Mouse (Mus musculus) liver, embryonic 14.5 days (tissue): ENCODE data around the gene Ninj2. TPM values are rescaled to one million over a fixed set of nuclear protein-coding genes. Genes with fewer than 3 reads are reported as not detected.

Experiments used
- ATAC-seq: fragments of 200-750 bp; cut with Nextera tagmentation; 2 replicates; pipeline ENCODE4 v1.8.0; 2017; ENCODE audit warnings: moderate number of reproducible peaks, mild to moderate bottlenecking, moderate library complexity; ENCODE audit not compliant: insufficient read depth
- DNase-seq, 3 experiments: peaks; one replicate each; pipeline ENCODE4 v3.0.0-alpha.2; 2012 to 2013; ENCODE audit warnings: low read depth in 3 of 3, low spot score in 3 of 3
- H3K27ac ChIP-seq: fragments of 300-500 bp; sonication (generic); 2 replicates; pipeline ENCODE4 v1.5.1; 2014; ENCODE audit warnings: moderate library complexity, mild to moderate bottlenecking, control low read depth, inconsistent platforms
- H3K27me3 ChIP-seq: fragments of 300-500 bp; sonication (generic); 2 replicates; pipeline ENCODE4 v1.6.1; 2014; ENCODE audit warnings: mild to moderate bottlenecking, low read length, moderate library complexity; ENCODE audit not compliant: control insufficient read depth, insufficient read depth
- H3K36me3 ChIP-seq: fragments of 300-500 bp; sonication (generic); replicated peaks from 2 replicates; pipeline ENCODE4 v1.6.1; 2014; ENCODE audit warnings: low read depth; ENCODE audit not compliant: control insufficient read depth, insufficient read depth
- H3K4me1 ChIP-seq, 2 experiments: fragments of 200-500 bp in 1 of 2; fragments of 300-500 bp in 1 of 2; sonication (generic) in 1 of 2; replicated peaks; 2 replicates each; pipeline ENCODE4 v1.6.1; 2012 to 2014; ENCODE audit warnings: antibody characterized with exemption in 1 of 2, inconsistent platforms in 1 of 2, low read length in 1 of 2; ENCODE audit not compliant: control insufficient read depth in 2 of 2, insufficient read depth in 2 of 2
- H3K4me2 ChIP-seq: fragments of 300-500 bp; sonication (generic); 2 replicates; pipeline ENCODE4 v1.6.1; 2014; ENCODE audit warnings: low read depth, mild to moderate bottlenecking, control low read depth, moderate library complexity
- H3K4me3 ChIP-seq, 2 experiments: fragments of 200-500 bp in 1 of 2; fragments of 300-500 bp in 1 of 2; sonication (generic) in 1 of 2; 2 replicates each; pipeline ENCODE4 v1.5.1; 2012 to 2014; ENCODE audit warnings: low read depth in 2 of 2, low read length in 2 of 2, mild to moderate bottlenecking in 2 of 2, control low read depth in 1 of 2, inconsistent platforms in 1 of 2, moderate library complexity in 1 of 2; ENCODE audit not compliant: insufficient read depth in 1 of 2
- H3K9ac ChIP-seq: fragments of 300-500 bp; sonication (generic); replicated peaks from 2 replicates; pipeline ENCODE4 v1.6.1; 2014; ENCODE audit warnings: mild to moderate bottlenecking, control low read depth, moderate library complexity
- H3K9me3 ChIP-seq: fragments of 300-500 bp; sonication (generic); 2 replicates; pipeline ENCODE4 v1.6.1; 2016; ENCODE audit warnings: low read length, mixed read lengths; ENCODE audit not compliant: control insufficient read depth
- CTCF ChIP-seq: IDR thresholded peaks from 2 replicates; pipeline ENCODE4 v1.5.1; 2016; ENCODE audit warnings: antibody characterized with exemption, low read depth, control low read depth
- EP300 ChIP-seq: IDR thresholded peaks from 2 replicates; pipeline ENCODE4 v1.6.1; 2016; ENCODE audit warnings: antibody characterized with exemption, low read depth
- WGBS: fragments of 180-500 bp; shearing (Covaris S2); extraction: QIAGEN DNeasy Blood & Tissue Kit; methylation state at CpG from one replicate; pipeline ENCODE4 v1.1.7; 2014; ENCODE audit not compliant: insufficient replicate concordance; 5-methylcytosine and 5-hydroxymethylcytosine counted together
- polyA plus RNA-seq, 2 experiments: library from polyadenylated mRNA; depleted of rRNA in 1 of 2; stranded (reverse) in 1 of 2; unstranded in 1 of 2; fragments of >200 nt; fragmentation: Nextera tagmentation in 1 of 2; extraction: Ambion mirVana in 1 of 2; gene quantifications; 2 replicates each; pipeline versions ENCODE4 v1.2.1 to v1.2.3; 2012 to 2014

Gene Ninj2
- polyA plus RNA-seq, 2 experiments = 0.33 TPM; not detected in 1

GRCm38 (mm10) chr6:120159133-120159901, 66.2 kb downstream of the Ninj2 start:
- Histone ChIP-seq H3K4me2 (no peak overlapping the region), H3K36me3 (no peaks in the 10 kb centered on the region), H3K27ac (no peak overlapping the region), H3K4me3 (no peak overlapping the region), H3K27me3 (no peaks in the 10 kb centered on the region), H3K9ac (no peak overlapping the region), H3K4me1 (peaks cover 0 to 16% of the 10 kb centered on the region in 2 experiments; a peak in 2 of 4 replicates), H3K9me3 (no peaks in the 10 kb centered on the region)
- no peak for TF ChIP-seq CTCF
- no peak for TF ChIP-seq EP300
- 37% methylated on average over 9 of the region's 9 CpGs for WGBS
- DNase-seq (no peak), ATAC-seq (peak; percentile 14; the same call in 1 of the 2 replicates)

- 59% methylated on average over 6 of the region's 6 CpGs for WGBS
- TF ChIP-seq CTCF = no peak
- TF ChIP-seq EP300 = no peak
- no peak for DNase-seq
- no peak for ATAC-seq
- no peaks in the 10 kb centered on the region for H3K27me3 ChIP-seq
- no peak overlapping the region for H3K4me2 ChIP-seq
- no peak overlapping the region for H3K27ac ChIP-seq
- no peaks in the 10 kb centered on the region for H3K36me3 ChIP-seq
- H3K9me3 ChIP-seq = no peaks in the 10 kb centered on the region
- H3K4me1 ChIP-seq = peaks cover 0 to 22% of the 10 kb centered on the region in 2 experiments; a peak in 3 of 4 replicates
- no peak overlapping the region for H3K4me3 ChIP-seq
- no peak overlapping the region for H3K9ac ChIP-seq
These were observed 69.8 kb downstream of the Ninj2 start for GRCm38 (mm10) chr6:120162928-120163327.

- H3K4me1 ChIP-seq = peaks cover 0 to 12% of the 10 kb centered on the region in 2 experiments; a peak in 3 of 4 replicates
- H3K27me3 ChIP-seq = no peaks in the 10 kb centered on the region
- TF ChIP-seq EP300 (no peak), CTCF (no peak)
- ATAC-seq (no peak), DNase-seq (no peak)
- H3K9ac ChIP-seq = no peak overlapping the region
- H3K27ac ChIP-seq = no peak overlapping the region
- no peak overlapping the region for H3K4me2 ChIP-seq
- WGBS = 74% methylated on average over 4 of the region's 4 CpGs
- H3K9me3 ChIP-seq = no peaks in the 10 kb centered on the region
- no peaks in the 10 kb centered on the region for H3K36me3 ChIP-seq
- no peak overlapping the region for H3K4me3 ChIP-seq
These were observed 71.6 kb downstream of the Ninj2 start for GRCm38 (mm10) chr6:120164765-120165164.

- WGBS = 32% methylated on average over 4 of the region's 4 CpGs
- Histone ChIP-seq H3K9me3 (no peaks in the 10 kb centered on the region), H3K4me2 (no peak overlapping the region), H3K27me3 (no peaks in the 10 kb centered on the region), H3K4me1 (peaks cover 5 to 16% of the 10 kb centered on the region in 2 experiments), H3K27ac (no peak overlapping the region), H3K36me3 (no peaks in the 10 kb centered on the region), H3K9ac (no peak overlapping the region), H3K4me3 (no peak overlapping the region)
- ATAC-seq = no peak
- no peak for DNase-seq
- TF ChIP-seq CTCF (no peak), EP300 (no peak)
These were observed 74.4 kb downstream of the Ninj2 start for GRCm38 (mm10) chr6:120167574-120167973.

GRCm38 (mm10) chr6:120172294-120173017, 79.3 kb downstream of the Ninj2 start:
- H3K27me3 ChIP-seq = no peaks in the 10 kb centered on the region
- no peak for TF ChIP-seq EP300
- no peak for TF ChIP-seq CTCF
- H3K4me3 ChIP-seq = no peak overlapping the region
- H3K4me1 ChIP-seq = peaks cover 34 to 43% of the 10 kb centered on the region in 2 experiments
- peak overlapping the region; percentile 33 for H3K27ac ChIP-seq
- no peak overlapping the region for H3K9ac ChIP-seq
- ATAC-seq = no peak
- no peak for DNase-seq
- no peak overlapping the region for H3K4me2 ChIP-seq
- no peaks in the 10 kb centered on the region for H3K36me3 ChIP-seq
- WGBS = 78% methylated on average over 8 of the region's 8 CpGs
- H3K9me3 ChIP-seq = no peaks in the 10 kb centered on the region
